Mouse (Mus musculus): ENCODE data around the gene Aqp1. TPM values are rescaled to one million over a fixed set of nuclear protein-coding genes. Genes with fewer than 3 reads are reported as not detected.

The Aqp1 gene
- 5.0 and 7.9 TPM in 2 replicates for polyA plus RNA-seq (2016; fragmentation: Nextera tagmentation; extraction: Ambion mirVana)

DNA sequence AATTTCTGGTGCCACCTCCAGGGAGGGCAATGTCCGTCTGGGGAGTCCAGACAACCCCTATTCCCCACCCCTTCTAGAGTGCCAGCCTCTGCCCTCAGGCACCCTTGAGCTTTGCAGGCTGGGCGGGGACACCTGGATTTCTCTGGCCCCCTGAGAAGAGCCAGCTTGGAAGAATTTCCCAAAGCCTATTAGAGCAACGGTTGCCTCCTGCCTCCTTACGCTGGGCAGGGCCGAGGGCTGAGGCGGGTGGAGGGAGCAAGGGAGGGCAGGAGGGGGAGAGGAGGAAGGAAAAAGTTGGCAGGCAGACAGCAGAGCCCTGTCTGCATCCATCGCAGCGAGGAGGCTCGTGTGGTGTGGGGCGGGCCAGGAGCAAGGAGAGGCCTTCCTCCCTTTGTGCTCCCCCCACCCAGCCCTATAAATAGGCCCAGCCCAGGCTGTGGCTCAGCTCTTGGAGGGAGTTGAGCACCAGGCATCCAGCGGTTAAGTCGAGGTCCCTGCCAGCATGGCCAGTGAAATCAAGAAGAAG, at the start of gene Aqp1:
TSS of gene Aqp1 (plus strand) at position 444 of the 526 bp plus-strand sequence.
- H3K9ac ChIP-seq (replicated peaks): no peak within 1 kb of the TSS
- H3K27me3 ChIP-seq: no peaks in the 10 kb centered on the region
- no peaks in the 10 kb centered on the region for H3K36me3 ChIP-seq
- H3K27ac ChIP-seq (replicated peaks): no peak within 1 kb of the TSS
- ATAC-seq (ENCODE audit: low FRiP score, low read depth): peak; percentile 53
- H3K4me2 ChIP-seq (replicated peaks): no peak within 1 kb of the TSS
- no peak within 1 kb of the TSS for H3K4me3 ChIP-seq
- H3K4me1 ChIP-seq: peaks cover 13% of the 10 kb centered on the region
- H3K9me3 ChIP-seq: no peaks in the 10 kb centered on the region
- 24% methylated on average over 12 of the region's 12 CpGs for WGBS

DNA sequence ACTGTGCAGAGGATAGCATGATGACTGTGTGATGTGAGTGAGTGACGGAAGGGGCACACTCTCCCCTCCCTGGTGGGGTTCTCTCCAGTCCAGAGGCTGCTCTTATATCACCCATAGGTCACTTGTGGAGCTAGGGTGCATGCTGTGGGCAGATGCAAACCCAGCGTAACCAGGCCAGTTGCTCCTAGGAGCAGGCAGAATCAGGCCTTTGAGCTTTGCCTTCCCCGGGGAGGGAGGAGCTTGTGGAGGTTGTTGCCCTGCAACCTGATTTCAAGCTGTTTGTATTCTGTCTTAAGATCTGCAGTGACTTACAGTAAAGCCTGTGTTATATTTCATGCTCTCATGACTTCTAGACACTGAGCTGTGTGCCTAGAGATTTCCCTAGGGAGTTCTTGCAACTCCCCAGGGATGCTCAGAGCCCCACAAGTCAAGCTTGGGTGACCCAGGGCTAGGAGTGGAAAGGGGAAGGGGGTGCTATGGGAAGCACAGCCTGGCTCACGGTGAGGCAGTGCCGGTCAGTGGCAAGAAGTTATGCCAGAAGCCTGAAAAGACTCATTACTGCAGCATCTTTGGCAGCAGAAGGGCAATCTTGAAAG, 48.1 kb upstream of the Aqp1 start:
- 89% methylated on average over 5 of the region's 5 CpGs for WGBS
- H3K4me1 ChIP-seq: no peaks in the 10 kb centered on the region
- peaks cover 2% of the 10 kb centered on the region for H3K9me3 ChIP-seq
- H3K27ac ChIP-seq (replicated peaks): no peak overlapping the region
- ATAC-seq (ENCODE audit: low FRiP score, low read depth): no peak
- H3K4me2 ChIP-seq (replicated peaks): no peak overlapping the region
- no peak overlapping the region for H3K4me3 ChIP-seq
- H3K36me3 ChIP-seq: peaks cover 11% of the 10 kb centered on the region; the same call in 1 of the 2 replicates
- H3K9ac ChIP-seq (replicated peaks): no peak overlapping the region
- no peaks in the 10 kb centered on the region for H3K27me3 ChIP-seq

DNA sequence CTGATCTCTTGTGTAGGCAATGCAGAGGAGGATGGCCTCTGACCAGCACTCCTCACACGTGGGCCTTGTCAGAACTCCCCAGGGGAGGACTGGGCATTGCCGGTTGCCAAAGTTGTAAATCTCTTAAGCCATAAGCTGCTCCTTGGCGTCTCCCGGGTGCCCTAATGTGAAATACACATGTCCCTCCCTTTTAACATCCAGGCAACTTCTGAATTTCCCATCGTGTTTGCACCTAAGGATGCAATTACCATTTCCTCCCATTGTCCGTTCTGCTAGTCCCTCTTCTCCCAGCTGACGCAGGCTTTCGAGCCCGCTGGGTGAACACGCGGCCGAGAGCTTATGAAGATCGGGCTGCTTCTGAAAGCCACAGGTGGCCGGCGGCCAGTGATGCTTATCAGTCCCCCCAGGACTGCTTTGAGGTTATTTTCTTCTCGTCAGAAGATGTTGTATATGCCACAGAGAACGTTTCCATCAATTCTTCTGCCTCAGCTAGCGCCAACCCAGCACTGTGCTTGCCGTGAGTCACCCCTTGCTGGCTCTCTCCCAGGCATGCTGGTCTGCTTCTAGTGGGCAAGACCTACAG, 41.6 kb upstream of the Aqp1 start:
- no peak for ATAC-seq (ENCODE audit: low FRiP score, low read depth)
- Histone ChIP-seq H3K4me1 (0 out of 2 replicates have a peak, but pooled peaks cover 2% of the 10 kb centered on the region), H3K27me3 (no peaks in the 10 kb centered on the region), H3K36me3 (peaks cover 28% of the 10 kb centered on the region), H3K4me2 (replicated peaks) (no peak overlapping the region), H3K27ac (replicated peaks) (no peak overlapping the region), H3K4me3 (no peak overlapping the region), H3K9me3 (no peaks in the 10 kb centered on the region), H3K9ac (replicated peaks) (no peak overlapping the region)
- 62% methylated on average over 19 of the region's 19 CpGs for WGBS

DNA sequence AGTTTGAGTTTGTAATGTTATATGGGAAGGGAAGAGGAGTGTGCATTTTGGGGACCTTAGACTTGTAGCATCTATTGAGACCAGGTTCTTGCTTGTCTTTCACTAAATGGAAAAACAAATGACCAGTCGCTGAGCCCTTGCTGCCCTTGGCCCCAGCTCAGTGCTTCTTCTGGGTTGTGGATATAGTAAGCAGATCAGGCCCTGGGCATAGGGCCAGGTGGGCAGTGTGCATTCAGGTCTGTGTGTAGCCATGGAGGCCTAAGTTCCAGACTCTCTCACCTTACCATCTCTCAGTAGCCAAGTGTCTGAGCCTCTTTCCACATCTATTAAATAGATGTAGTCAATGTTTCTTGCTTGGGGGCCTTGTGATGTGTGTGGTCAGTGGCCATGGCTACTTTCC, 40.9 kb upstream of the Aqp1 start:
- Histone ChIP-seq H3K36me3 (peaks cover 28% of the 10 kb centered on the region), H3K9me3 (no peaks in the 10 kb centered on the region), H3K4me1 (0 out of 2 replicates have a peak, but pooled peaks cover 2% of the 10 kb centered on the region), H3K4me3 (no peak overlapping the region), H3K4me2 (replicated peaks) (no peak overlapping the region), H3K27ac (replicated peaks) (no peak overlapping the region), H3K27me3 (no peaks in the 10 kb centered on the region), H3K9ac (replicated peaks) (no peak overlapping the region)
- 94% methylated on average over 1 of the region's 1 CpGs for WGBS
- ATAC-seq (ENCODE audit: low FRiP score, low read depth): no peak

DNA sequence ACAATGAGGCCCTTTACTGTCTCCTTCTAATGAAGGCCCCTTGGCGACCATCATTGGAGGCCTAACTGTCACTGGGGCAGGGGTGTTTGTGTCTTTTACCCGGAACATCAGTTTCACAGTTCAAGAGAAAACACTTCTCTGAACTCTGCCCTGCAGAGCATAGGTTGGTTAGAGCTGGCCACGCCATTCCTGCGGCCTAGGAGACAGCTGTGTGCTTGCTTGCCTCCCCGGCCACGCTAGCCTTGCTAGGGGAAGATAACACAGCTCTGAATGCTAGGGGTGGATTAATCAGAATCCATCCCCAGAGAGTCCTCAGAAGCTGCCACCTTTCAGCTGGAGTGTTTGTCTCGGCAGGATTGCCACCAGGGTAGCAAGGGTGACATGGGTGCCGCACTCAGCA, 36.8 kb upstream of the Aqp1 start:
- Histone ChIP-seq H3K9ac (replicated peaks) (no peak overlapping the region), H3K27me3 (no peaks in the 10 kb centered on the region), H3K27ac (replicated peaks) (no peak overlapping the region), H3K4me3 (no peak overlapping the region), H3K4me2 (replicated peaks) (no peak overlapping the region), H3K4me1 (no peaks in the 10 kb centered on the region), H3K36me3 (peaks cover 38% of the 10 kb centered on the region), H3K9me3 (no peaks in the 10 kb centered on the region)
- WGBS: 89% methylated on average over 8 of the region's 8 CpGs
- ATAC-seq (ENCODE audit: low FRiP score, low read depth): no peak

DNA sequence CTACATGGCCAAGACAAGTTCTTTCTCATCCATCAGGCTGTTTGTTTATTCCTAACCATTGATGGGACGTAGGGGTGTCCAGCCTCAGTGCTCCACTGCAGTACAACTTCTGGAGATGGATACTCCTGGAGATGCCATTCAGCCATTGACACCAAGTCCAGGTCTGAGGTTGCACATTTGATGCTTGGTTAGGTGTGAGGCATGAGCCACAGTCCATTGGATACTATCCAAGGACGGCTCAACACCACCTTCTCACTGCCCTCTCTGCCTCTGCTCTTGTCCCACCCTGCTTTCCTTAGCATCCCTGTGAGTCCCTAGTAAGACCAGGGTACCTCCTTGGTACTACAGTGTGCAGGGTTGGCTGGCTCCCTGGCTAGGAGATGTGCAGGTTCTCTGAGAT, 36.3 kb upstream of the Aqp1 start:
- Histone ChIP-seq H3K36me3 (peaks cover 38% of the 10 kb centered on the region), H3K9ac (replicated peaks) (no peak overlapping the region), H3K4me3 (no peak overlapping the region), H3K4me2 (replicated peaks) (no peak overlapping the region), H3K4me1 (no peaks in the 10 kb centered on the region), H3K9me3 (no peaks in the 10 kb centered on the region), H3K27me3 (no peaks in the 10 kb centered on the region), H3K27ac (replicated peaks) (no peak overlapping the region)
- 91% methylated on average over 2 of the region's 2 CpGs for WGBS
- ATAC-seq (ENCODE audit: low FRiP score, low read depth): no peak

DNA sequence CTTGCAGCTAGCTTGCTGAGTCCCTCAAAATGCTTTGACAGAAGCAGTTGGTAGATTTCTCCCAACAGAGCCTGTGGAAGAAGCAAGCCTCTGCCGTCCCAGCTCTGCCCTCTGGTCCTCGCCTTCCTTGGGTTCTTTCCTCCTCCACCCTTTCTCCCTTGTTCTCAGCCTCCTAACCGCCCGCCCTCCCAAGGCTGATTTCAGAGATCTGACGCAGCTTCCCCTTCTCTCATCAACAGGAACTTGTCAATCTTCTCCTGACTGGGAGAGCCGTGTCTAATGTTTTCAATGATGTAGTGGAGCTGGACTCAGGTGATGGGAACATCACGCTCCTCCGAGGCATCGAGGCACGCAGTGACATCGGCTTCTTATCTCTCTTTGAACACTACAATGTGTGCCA, 35.5 kb upstream of the Aqp1 start:
- Histone ChIP-seq H3K27me3 (no peaks in the 10 kb centered on the region), H3K4me2 (replicated peaks) (no peak overlapping the region), H3K27ac (replicated peaks) (no peak overlapping the region), H3K9me3 (no peaks in the 10 kb centered on the region), H3K4me3 (no peak overlapping the region), H3K4me1 (peaks cover 4% of the 10 kb centered on the region; the same call in 1 of the 2 replicates), H3K36me3 (peaks cover 38% of the 10 kb centered on the region), H3K9ac (replicated peaks) (no peak overlapping the region)
- WGBS: 90% methylated on average over 11 of the region's 11 CpGs
- no peak for ATAC-seq (ENCODE audit: low FRiP score, low read depth)

DNA sequence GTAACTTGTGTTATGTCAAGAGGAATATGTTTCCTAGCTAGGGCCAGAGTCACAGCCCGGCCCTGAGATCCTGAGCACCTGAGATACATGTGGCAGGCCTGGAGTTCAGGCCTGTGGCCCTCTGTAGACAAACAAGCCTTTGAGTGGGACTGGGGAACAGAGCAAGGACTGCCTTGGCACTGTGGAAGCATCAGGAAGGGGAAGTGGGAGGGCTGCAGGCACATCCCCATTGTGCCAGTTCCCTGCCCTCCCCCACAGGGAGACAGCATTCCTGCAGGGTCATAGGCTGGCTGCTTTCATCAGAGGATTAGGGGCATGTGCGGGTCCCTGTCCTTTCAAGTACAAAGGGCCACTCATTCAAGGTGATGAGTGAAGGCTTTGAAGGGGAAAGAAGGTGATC, 26.1 kb upstream of the Aqp1 start:
- no peak overlapping the region for H3K4me3 ChIP-seq
- no peak overlapping the region for H3K9ac ChIP-seq (replicated peaks)
- H3K27ac ChIP-seq (replicated peaks): no peak overlapping the region
- no peaks in the 10 kb centered on the region for H3K9me3 ChIP-seq
- no peaks in the 10 kb centered on the region for H3K27me3 ChIP-seq
- ATAC-seq (ENCODE audit: low FRiP score, low read depth): no peak
- 0 out of 2 replicates have a peak, but pooled peaks cover 20% of the 10 kb centered on the region for H3K36me3 ChIP-seq
- H3K4me1 ChIP-seq: peaks cover 4% of the 10 kb centered on the region; the same call in 1 of the 2 replicates
- WGBS: 57% methylated on average over 2 of the region's 2 CpGs
- no peak overlapping the region for H3K4me2 ChIP-seq (replicated peaks)

DNA sequence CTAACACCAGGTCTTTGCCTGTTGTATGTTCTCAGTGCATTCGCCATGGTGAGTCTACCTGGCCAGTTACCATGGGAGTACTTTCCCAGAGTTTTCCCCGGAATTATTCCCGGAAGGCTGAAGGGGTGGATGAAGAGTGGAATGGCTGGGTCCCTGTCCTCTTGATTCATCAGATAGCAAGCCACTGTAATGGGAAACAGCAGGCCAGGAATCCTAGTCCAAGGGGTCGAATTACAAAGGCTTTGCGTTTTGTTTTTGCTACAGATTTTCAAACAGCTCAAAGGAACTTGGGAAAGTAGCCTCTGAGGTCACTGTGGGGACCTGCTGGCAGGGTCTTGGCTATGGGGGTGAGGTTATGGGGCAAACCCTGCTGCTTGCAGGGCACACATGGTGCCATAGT, 24.3 kb upstream of the Aqp1 start:
- Histone ChIP-seq H3K27ac (replicated peaks) (no peak overlapping the region), H3K27me3 (no peaks in the 10 kb centered on the region), H3K9me3 (no peaks in the 10 kb centered on the region), H3K4me3 (no peak overlapping the region), H3K9ac (replicated peaks) (no peak overlapping the region), H3K4me2 (replicated peaks) (no peak overlapping the region), H3K4me1 (no peaks in the 10 kb centered on the region), H3K36me3 (0 out of 2 replicates have a peak, but pooled peaks cover 20% of the 10 kb centered on the region)
- no peak for ATAC-seq (ENCODE audit: low FRiP score, low read depth)
- 83% methylated on average over 5 of the region's 5 CpGs for WGBS

DNA sequence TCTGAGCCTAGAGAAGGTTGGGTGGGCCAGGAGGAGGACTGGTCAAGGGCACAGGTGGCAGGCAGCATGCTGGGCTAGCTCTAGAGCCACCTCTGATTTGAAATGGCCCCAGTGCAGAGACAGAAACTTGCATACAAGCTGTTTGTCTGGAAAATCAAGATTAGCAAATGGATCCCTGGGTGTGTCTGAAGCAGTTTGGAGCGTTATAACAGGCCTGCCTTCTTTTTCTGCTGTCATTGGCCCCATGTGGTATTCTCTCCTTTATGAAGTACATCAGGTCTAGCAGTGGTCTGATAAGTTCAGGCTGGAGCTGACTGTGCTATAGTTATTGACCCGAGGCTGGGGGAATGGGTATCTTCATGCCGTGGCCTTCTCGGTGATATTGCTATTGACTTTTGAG, 22.3 kb upstream of the Aqp1 start:
- no peak overlapping the region for H3K9ac ChIP-seq (replicated peaks)
- peaks cover 18% of the 10 kb centered on the region; the same call in 1 of the 2 replicates for H3K36me3 ChIP-seq
- no peak overlapping the region for H3K4me3 ChIP-seq
- WGBS: 88% methylated on average over 4 of the region's 4 CpGs
- H3K9me3 ChIP-seq: no peaks in the 10 kb centered on the region
- no peaks in the 10 kb centered on the region for H3K4me1 ChIP-seq
- no peaks in the 10 kb centered on the region for H3K27me3 ChIP-seq
- ATAC-seq (ENCODE audit: low FRiP score, low read depth): no peak
- no peak overlapping the region for H3K4me2 ChIP-seq (replicated peaks)
- H3K27ac ChIP-seq (replicated peaks): no peak overlapping the region

DNA sequence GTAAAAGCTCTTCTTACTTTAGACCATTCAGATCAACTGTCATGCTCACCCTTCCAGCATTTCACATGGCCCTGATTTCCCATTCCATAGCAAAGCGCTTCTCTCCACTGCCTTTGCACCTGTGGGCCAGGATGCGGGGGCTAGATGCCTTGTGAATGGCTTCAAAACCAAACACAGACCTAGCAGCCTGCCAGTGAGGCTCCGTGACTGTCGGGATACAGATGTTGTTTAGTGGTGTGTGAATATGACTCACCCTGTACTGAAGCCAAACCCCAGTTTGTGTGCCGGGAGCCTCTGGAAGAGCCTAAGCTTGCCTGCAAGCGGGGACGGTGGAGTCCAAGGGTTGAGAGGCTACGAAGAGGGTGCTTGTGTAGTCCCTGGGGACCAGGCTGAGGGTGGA, 21.6 kb upstream of the Aqp1 start:
- H3K27ac ChIP-seq (replicated peaks): no peak overlapping the region
- no peaks in the 10 kb centered on the region for H3K27me3 ChIP-seq
- peaks cover 26% of the 10 kb centered on the region; the same call in 1 of the 2 replicates for H3K36me3 ChIP-seq
- H3K9me3 ChIP-seq: no peaks in the 10 kb centered on the region
- no peak for ATAC-seq (ENCODE audit: low FRiP score, low read depth)
- WGBS: 93% methylated on average over 8 of the region's 8 CpGs
- H3K4me3 ChIP-seq: no peak overlapping the region
- H3K9ac ChIP-seq (replicated peaks): no peak overlapping the region
- H3K4me2 ChIP-seq (replicated peaks): no peak overlapping the region
- H3K4me1 ChIP-seq: no peaks in the 10 kb centered on the region

DNA sequence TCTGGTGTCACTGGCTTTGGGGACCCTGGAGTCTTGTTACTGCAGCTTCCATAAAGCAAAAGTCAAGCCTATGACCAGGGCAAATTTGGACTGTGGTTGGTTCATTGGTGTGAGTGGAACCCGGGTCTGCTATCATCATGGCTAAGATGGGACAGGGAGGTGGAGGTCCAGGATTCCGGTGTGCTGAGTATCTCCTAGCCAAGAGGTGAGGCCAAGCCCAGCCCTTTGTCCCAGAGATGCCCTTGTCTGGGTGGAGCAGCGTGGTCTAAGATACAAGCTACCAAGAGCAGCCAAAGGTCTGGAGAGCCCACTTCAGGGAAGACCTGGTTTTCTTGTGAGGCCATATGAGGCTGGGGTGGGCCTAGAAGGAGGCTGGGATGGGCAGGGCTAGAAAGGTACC, 17.6 kb upstream of the Aqp1 start:
- no peak for ATAC-seq (ENCODE audit: low FRiP score, low read depth)
- Histone ChIP-seq H3K4me1 (no peaks in the 10 kb centered on the region), H3K27me3 (no peaks in the 10 kb centered on the region), H3K9ac (replicated peaks) (no peak overlapping the region), H3K9me3 (no peaks in the 10 kb centered on the region), H3K4me2 (replicated peaks) (no peak overlapping the region), H3K4me3 (no peak overlapping the region), H3K27ac (replicated peaks) (no peak overlapping the region), H3K36me3 (peaks cover 12% of the 10 kb centered on the region; the same call in 1 of the 2 replicates)
- WGBS: 98% methylated on average over 3 of the region's 3 CpGs
